Mouse (Mus musculus) cerebellum, adult 11 months (tissue): ENCODE measurements at regions not wholly inside any gene's neighbourhood (a gene's known extent, or its start where the extent isn't known, plus 50 kb on each side); places are given as distances from the start of the nearest gene placed in this dataset.
"Not testable (repeated sequence)": the region's sequence is repeated elsewhere in the genome, so short reads cannot be mapped to it uniquely, and the experiment has no call there.

Experiments
- DNase-seq: peaks from one replicate; pipeline ENCODE4 v3.0.0; 2022

DNA sequence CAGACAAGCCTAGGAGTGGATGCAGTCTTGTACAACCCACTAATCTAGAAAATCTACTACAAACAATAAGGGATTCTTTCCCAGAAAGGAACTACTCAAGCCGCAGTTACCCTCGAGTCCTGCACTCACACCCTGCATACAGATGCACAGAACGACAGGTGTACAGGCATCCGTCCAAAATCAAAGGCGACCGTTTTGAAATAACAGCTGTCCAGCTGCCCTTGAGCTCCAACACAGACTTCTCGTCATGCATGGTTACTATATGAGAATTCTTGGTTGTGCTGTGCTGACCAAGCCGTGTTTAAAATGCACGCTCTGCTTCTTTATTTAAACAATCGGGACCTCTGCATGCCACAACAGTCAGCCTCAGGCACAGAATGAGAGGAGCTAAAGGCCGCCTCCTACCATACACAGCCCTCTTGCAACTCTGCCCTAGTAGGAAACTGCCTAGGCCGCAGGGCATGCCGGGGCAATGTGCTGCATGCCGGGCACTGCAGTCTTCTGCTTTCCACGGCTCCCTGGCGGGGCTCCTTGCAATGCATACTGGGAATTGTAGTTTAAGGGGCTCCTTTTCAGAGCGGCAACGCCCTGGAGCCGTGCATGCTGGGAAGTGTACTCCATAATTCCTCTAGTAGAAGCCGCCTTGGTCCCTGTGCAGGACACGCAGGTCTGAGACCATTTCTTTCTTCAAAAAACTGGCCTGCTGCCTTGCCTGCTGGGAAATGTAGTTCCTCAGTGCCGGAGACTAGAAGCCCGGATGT, 237.4 kb upstream of the Myt1l start:
- peak; percentile 97 for DNase-seq

DNA sequence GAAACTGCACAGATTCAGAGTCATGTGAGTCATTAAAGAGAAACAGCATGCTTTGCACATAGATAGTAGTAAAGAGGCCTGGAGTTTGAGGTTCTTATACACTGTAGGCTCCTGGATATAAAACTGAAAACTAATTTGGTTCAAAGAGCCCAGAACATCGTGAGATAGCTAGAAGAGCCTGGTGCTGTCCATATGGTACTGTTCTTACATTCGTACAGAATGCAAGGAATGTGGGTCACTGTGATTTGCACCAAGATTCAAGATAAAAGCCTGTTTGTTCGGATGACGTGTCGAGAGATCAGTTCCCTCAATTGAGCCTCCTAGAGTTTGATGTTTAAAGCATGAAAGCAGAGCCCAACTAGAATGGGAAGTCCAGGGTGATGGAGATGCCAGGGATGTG, 230.2 kb upstream of the Myt1l start:
- no peak for DNase-seq

DNA sequence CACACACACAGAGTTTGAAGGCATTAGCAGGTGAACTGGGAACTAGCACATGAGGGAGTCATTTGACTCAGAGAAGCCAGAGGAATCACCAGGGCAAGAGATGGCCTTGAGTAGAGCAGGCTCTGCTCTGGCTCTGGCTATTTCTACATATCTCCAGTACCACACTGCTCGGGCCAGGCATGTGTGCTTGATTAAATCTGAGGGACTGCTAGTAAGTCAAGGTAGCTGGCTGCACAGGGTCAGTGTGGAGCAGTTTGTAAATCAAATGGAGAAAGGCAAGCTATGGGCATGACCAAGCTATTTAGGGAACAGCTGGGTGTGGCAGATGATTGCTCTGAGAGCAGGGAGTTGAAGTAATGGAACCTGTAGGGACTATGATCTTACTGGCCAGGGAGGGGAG, 212.5 kb upstream of the Myt1l start:
- DNase-seq, result no peak

DNA sequence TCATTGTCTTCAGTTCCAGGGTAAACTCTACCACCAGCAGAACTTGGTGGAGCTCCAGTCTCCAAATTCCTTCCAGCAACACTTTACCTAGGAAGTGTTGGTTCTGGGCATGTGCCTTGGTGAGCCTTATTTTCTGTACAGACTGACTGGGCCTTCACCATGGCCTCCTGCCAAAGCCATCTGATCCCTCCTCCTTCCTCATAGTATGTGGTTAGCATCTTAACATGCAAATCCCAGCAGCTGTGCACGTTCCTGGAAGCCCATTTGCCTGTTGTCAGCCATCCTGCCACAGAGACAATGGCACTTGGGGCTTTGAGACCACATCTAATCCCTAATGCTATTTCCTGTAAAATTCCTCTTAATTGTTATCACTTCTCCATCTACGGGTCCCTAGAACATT, 206.7 kb upstream of the Myt1l start:
- no peak for DNase-seq

DNA sequence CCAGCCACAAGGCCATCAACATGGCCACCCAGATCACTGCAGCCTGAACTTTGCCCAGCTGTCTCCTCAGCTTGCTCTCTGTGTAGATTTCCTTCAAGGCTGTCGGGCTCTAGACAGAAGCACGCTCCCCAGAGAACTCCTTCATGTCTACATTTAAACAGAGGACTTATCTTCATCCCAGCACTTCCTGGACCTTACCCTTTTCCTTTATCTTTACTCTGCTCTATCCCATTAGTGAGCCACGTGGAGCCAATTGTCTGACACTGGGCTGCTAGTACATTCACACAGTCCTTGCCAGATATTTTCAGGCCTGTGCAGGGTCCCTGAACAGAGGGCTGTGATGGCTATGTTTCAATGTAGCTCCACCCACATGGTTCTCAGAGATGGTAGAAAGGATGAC, 204.7 kb upstream of the Myt1l start:
- no peak for DNase-seq

DNA sequence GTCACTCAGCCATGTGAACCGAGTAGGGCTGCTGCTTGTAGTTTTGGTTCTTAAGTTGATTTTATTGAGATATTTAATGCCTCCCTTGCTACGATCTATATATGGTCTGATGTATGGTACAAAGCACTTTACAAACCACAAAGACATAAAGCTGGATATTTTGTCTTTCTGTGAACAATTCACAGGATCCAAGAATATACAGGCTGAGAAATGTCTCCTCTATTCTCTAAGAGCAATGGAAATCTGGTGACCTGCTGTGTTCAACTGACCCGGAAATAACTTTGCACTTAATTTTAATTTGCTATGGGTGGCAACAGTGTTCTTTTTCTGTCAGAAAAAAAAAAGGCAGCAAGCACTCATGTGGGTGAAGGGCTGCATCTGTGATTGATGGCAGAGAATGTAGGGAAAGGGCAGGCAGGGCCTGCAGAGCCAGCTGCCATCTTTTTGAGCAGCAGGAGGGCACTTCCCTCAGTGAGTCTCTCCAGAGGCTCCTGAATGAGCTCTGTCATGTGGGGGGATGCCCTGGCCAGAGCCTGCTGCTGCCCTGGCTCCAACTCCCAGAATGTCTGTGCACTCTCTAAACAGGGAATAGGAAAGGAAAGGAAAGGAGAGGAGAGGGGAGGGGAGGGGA, 192.2 kb upstream of the Myt1l start:
- no peak for DNase-seq

DNA sequence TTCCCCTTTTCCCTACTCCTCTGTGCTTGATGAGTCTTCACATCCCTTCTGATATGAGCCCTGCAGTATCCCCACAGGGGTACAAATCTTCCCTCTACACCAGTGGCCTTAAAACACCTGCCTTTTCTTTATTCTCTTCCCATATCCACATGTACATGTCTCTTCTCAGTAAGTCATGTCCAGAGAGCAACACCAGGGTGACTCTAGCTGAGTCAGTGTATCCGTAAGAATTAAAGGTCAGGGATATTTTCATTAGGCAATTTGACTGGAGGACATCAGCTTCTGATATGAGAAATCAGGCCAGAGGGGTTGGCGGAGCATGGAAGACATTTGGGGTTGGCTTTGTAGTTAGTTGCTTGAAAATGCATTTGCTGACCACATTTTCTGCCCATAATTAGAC, 190.8 kb upstream of the Myt1l start:
- DNase-seq, result no peak

DNA sequence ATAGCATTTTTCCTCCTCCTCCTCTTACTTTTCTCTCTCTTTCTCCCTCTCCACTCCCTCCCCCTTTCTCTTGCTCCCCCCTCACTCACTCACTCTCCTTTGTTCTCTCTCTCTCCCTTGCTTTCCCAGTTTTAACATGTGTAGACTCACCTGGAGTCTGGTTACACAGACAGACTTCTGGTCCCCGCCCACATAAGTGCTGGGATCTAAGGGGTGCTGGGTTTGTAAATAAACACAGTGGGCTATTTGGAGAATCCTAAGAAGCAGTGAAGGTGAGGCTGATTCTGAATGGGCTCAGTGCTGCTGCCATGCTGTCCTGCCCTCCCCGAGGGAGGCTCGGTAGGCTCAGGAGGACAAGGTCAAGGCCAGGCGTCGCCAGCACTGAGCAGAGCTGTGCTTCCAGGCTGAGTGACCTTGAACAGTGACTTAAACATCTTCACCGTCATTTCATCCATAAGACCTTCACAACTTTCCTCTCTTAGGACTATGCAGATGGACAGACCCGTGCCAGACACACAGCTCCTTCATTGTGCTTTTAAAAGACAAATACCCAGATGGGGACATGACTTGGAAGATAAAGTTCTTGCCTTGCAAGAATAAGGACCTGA, 186.7 kb upstream of the Myt1l start:
- no peak for DNase-seq

DNA sequence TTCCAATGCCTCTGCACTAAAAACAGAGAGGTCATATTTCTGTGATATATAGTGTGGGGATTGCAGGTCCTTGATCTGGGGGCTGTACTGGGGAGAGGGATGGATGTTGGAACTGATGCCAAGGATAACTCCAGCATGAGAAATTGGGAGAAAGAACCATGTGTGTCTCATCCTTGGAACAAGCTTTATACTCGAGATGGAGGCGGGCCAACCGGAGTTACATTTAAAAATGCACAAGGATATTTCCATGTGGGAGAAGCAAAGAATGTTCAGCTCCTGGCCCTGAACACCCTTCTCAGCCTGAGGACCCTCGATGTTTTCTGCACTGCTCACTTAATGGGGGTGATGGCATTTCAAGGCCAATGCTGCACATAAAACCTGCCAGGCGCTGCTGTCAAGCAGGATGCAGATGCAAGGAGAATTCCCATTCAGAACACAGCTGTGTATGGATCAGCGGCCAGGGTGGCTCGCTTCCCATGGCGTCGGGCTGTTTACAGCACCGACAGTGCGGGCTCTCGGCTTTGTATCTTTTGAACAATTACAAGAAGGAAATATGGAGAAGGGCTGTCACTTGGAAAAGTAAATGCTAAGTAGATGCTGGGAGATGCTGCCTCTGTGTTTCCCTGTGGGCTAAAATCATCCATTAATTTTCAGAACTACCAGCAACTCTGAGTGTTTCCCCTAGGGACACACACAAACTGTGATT, 184.9 kb upstream of the Myt1l start:
- no peak for DNase-seq

DNA sequence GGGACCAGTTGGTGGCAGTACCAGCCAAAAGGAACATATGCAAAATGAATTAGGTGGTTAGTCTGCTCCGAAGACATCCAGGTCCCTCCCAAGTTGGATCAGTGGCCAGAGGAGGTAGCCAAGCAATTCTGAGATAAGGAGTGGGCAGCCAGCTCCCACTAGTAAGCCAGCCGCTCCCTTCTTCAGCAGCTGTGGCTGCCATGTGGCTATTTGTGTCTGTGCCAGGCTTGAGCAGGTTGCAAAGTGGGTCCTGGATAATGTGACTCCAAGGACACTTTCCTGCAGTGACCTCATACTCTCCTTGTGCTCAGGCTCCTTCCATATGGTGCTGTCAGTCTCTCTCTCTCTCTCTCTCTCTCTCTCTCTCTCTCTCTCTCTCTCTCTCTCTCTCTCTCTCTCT, 179.5 kb upstream of the Myt1l start:
- peak; percentile 42 for DNase-seq

DNA sequence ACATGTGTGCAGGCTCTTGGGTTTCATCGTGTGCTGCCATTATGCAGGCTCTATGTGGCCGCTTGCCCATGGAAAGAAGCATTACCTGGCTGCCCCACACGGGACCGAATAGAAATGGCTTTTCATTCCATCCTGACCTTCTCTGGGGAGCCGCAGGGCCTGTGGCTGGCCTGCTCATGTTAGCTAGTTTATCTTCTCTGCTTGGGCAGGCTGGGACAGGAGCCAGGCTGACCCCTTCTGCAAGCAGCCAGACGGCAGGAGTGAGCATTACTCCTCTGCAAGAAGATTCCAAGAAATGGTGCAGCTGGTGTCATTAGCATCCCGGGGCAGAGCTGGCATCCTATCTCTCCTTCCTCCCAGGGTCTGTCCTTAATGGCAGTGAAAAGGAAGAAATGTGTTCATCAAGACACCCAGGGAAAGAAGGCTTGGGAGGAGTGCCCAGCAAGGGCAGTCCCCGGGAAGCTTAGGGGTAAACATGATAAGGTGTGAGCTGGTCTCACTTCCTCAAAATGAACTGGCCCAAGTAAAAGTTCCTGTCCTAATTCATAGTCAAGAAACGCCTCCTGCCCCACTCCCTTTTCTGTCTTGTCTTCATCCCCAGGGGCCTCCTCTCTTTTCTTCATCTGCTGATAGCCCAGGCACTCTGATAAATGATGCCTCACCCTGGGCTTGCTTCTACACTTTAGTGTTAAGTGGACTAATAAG, 178.9 kb upstream of the Myt1l start:
- peak; percentile 20 for DNase-seq

DNA sequence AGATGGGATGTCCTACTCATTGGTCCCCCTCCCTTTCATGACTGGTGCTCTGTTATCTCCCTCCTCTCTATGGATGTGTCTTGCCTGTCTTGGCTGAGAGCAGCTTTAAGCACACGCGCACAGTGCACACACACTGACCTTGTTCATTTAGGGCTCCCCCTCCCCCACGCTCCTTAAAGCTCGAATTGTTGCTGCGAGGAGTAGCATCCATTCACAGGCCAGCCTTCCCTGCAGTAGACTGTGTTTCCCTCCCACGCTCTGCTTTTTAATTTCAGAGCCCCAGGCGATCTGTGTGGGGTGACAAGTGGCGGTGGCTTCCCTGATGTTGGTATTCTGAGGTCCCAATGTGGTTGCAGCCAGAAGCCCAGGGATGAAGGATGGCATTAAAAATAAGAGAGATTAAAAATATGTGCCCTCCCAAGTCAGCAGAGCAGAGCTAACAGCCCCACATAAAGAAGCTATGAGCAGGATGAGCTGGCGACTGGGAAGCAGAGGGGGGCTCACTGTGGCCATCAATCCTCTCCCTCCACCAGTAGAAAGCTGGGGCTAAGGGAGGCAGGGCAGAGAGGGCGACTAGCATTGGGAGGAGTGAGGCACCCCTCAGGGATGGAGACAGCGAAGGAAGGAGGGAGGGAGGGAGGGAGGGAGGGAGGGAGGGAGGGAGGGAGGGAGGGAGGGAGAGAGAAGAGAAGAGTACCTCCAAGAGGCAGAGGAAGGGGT, 174.2 kb upstream of the Myt1l start:
- DNase-seq, result no peak

DNA sequence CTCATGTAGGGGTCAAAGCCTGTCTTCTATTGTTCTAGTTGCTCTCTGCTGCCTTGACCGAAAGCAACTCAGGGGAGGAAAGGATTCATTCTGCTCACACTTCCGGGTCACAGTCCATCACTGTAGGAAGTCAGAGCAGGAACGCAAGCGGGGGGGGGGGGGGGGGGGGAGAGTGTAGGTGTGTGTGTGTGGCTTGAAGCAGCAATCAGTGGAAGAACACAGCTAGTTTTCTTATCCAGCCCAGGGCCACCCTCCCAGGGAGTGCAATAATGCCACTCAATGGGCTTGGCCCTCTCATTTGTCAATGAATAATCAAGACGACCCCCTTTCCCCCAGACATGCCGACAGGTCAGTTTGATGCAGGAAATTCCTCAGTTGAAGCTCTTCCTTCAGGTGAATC, 173.4 kb upstream of the Myt1l start:
- no peak for DNase-seq

DNA sequence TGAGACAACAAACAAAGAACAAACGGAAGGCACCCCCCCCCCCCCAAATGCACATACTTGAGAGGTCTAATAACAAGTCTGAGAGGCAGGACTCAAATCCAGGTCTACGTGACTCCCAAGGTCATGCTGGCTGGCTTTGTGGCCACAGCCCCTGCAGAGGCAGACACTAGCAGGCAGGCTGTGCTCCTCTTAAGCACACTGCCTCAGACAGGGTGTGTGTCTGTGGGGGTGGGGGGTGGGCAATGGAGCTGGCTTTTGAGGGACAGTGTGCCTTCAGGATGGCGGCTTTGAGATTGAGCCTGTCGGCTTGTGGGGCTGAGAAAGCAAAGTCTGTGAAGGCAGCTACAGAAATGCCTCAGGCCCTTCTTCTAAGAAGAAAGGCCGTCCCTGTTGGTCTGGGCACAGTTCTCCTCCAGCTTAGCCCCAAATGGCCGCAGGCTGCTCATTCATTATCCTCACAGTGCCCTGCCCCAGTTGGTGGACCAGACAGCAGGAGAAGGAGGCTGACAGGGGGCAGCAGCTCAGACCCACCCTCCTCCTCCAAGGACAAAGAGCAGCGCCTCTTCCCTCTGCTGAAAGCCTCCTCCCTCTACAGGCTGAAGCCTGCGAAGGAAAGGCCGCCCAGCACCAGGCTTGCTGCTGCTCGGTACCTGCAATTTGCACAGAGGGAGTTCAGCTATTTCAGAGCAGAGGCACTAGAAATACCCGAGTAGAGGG, 171.3 kb upstream of the Myt1l start:
- DNase-seq, result no peak

DNA sequence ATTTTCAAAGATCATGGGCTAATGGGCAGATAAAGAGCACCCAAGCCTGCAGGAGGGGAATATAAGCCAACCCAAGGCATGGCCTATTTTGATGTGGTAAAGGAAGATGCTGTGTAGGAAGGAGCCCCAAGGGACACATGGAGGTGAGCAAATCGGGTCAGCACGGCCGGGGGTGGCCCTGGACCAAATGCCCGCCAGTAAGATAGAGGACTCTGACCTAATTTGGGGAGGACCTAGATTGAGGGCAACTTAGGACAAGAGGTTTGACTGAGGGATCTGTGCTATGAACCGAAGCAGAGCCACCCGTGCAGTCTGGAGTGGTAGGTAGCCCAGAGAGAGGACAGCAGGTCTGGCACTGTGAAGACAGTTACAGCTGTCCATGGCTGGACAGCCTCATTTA, 166.9 kb upstream of the Myt1l start:
- DNase-seq, result peak; percentile 18

DNA sequence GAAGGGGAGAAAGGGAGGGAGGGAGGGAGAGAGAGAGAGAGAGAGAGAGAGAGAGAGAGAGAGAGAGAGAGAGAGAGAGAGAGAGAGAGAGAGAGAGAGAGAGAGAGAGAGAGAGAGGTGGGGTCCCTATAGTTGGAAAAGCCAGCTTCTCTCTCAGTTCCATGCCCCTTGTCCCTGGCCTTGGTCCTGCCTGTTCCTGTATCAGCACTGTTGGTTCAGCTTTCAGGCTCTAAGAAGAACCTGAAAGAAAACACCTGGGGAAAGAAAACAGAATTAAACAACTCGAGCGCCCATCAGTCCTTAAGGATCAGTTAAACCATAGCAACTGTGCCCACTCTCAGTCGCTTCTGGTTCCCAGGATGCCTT, 160.5 kb upstream of the Myt1l start:
- not testable (repeated sequence) for DNase-seq

DNA sequence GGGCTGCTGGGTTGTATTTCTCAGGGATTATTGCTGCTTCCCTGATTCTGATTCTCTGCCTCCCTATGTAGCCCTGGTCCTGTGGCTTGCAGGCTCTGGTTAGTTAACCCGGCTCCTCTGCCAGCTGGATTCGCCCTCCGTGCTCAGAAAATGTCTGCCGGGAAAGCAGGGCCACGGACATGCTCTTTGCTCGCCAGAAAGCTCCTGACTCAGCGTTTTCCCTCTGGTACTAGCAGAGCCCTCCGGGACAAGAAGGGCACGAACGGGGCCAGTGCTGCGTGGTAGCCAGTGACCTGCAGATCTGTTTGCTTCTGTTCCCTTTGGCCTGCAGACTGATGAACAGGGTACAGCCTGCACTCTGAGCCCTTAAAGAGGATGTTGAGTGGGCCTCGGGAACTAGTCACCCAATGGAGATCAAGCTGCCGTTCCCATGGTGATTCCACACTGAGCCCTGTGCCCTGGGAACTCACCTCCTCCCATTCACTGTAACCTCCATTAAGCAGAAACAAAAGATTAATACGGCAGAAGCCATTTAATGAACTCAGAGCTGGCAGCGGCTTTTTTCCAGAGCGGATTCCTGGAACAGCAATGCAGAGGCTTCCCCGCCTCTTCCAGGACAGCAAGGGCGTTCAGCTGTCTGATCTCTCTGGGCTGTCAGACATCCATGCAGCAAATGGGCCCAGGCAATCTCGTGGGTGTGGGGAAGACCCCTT, 159.9 kb upstream of the Myt1l start:
- DNase-seq, result peak; percentile 59

DNA sequence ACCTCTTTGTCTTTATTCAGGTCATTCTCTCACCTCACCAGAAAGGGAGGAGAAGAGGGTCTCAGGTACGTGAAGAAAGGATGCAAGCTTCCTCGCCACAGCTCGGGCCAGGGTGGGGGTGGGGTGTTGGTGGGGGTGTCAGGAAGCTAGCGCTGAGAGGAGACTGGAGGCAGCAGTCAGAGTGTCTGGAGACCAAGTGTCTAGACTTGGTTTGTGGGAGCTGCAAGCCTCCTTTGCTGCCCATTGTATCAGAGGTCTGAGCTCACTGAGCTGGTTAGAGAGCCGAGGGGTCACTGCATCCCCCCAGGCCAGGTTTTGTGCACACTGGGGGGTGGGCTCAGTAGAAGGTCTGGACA, 159.4 kb upstream of the Myt1l start:
- DNase-seq, result no peak

DNA sequence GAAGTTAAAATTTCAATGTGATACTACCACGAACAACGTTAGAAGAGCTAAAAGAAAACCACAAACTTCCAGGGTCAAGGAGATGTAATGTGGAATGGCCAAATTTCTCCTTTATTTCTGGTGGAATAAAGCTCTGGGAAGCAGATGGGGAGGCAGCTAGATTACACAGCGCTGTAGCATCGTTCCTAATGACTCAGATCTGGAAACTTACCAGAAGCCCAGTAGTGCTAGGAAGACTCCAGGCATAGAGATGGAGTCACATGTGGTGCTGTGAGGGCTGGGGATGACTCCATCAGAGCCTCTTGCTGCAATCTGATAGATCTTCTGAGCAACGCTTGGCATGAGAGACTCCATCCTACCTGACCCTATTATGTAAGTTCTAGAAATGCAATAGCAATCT, 136.4 kb upstream of the Myt1l start:
- no peak for DNase-seq

DNA sequence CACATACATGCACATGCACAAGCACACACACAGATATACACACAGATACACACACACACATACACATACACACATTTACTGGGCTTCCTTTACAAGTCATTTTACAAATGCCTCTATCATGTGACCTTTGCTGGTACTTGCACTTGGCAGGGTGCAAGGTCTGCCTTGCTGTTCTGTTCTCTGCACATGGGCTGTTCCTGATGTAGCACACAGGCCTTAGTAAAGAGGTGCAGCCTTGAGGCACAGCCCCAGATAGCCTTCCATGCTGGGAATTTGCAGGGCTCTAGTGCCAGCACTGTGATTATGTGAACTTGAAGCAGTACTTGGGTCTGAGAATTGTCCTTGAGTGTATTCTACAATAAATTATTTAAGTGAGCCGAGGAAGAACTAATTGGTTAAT, 133.9 kb upstream of the Myt1l start:
- DNase-seq, result no peak

DNA sequence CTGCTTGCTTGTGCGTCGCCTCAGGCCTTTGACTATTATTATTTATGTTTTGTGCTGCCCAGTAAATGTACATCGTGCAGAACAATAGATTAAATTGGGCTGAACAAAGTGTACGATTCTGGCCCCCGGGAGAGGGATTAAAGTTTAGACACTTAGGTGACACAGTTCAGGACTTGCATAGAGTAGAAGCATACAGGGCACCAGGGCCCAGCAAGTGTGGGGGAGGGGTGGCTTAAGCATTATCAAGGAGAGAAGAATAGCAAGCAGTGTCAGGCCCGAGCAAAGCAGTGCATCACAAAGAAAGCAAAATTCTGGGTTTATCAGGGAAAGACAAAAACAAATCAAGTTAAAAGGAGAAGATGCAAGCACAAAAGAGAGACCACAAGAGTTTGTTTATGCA, 133.3 kb upstream of the Myt1l start:
- DNase-seq, result no peak
